22 mouse cellular contexts compared by ENCODE assay signal in the genomic region with DNA sequence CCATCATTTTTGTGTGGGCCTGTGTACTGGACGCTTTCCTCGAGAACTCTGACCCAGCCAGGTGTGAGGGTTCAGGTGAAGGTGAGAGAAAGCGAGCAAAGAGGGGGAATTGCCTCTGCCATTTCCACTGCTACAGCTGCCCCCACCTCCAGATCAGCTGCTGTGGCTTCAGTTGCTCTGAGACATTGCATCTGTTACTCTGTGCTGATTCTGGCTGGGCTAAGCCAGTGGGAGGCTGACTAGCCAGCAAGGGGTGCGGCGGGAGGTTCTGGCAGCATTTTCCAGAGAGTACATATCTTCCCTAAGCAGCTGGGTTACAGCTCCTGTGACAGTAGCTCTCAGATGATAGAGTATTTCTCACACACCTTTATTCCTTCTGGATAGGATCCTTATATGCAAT.
DNase-seq lines count a peak whose midpoint lies in the region; ATAC-seq and TF ChIP-seq lines count a peak whose summit lies in the region.
"Had no signal": no experiment of that assay in that cellular context is flagged by ENCODE, and none has a peak within 500 bp of the region (broad histone marks: within the 10 kb centered on the region; RNA-seq: fewer than 3 reads in every experiment).

No protein-coding gene starts in this region.

- no peak overlapping the region for H3K4me3 ChIP-seq in layer of hippocampus, adult 2 months
- H3K4me3 ChIP-seq: forebrain, embryonic 13.5 days; heart, embryonic 10.5 days; intestine, embryonic 15.5 days; neural tube, embryonic 12.5 days; stomach, embryonic 15.5 days had no signal

- no peak overlapping the region for H3K27ac ChIP-seq in layer of hippocampus, adult 2 months
- H3K27ac ChIP-seq: forebrain, embryonic 13.5 days; heart, embryonic 10.5 days; intestine, embryonic 15.5 days; neural tube, embryonic 12.5 days; stomach, embryonic 15.5 days had no signal

- ATAC-seq in frontal cortex, adult (ENCODE audit: low TSS enrichment): peak; percentile 96
- ATAC-seq: forebrain, embryonic 13.5 days; hindbrain, embryonic 16.5 days; intestine, embryonic 15.5 days had no signal

- no peak for DNase-seq in frontal cortex, postnatal 25 days (ENCODE audit: low spot score in 2 of 2)
- DNase-seq in layer of hippocampus, adult 2 months (ENCODE audit: low spot score in 2 of 2): peak; percentile 10 to 23
- DNase-seq in layer of hippocampus, postnatal 10 days (ENCODE audit: low spot score in 2 of 2): no peak
- peak; percentile 2 for DNase-seq in retina, embryonic 14.5 days (ENCODE audit: low spot score)
- DNase-seq in retina, postnatal 1 day: no peak
- DNase-seq in telencephalon, adult 2 months (ENCODE audit: low read depth, low spot score): peak; percentile 16
- DNase-seq: adrenal gland, postnatal 10 days; cerebellum, adult 8-10 months; gastrocnemius, postnatal 36 days; kidney, adult 8-10 months; kidney, postnatal 10 days; lung, postnatal 4 days; midbrain, embryonic 14.5 days; thymus, adult 2 months; thymus, postnatal 4 days had no signal

- no peak for TF ChIP-seq CTCF in layer of hippocampus, adult 2 months (conservative IDR thresholded peaks at IDR 0.05)

Comparison
In these comparisons a context has a peak if more than half of its experiments do, and no peak if none do; other contexts are left out.
1. DNase-seq: peak in layer of hippocampus, adult 2 months (2 of 2), retina, embryonic 14.5 days (single experiment) and telencephalon, adult 2 months (single experiment); none in frontal cortex, postnatal 25 days (0 of 2), layer of hippocampus, postnatal 10 days (0 of 2) and retina, postnatal 1 day (single experiment).